Mouse (Mus musculus): ENCODE measurements around the gene Ing4.
A peak's percentile ranks its signal among the peaks of the same experiment; 100 is the strongest.
"Not testable (repeated sequence)": the region's sequence is repeated elsewhere in the genome, so short reads cannot be mapped to it uniquely, and the experiment has no call there.

Gene Ing4

DNA sequence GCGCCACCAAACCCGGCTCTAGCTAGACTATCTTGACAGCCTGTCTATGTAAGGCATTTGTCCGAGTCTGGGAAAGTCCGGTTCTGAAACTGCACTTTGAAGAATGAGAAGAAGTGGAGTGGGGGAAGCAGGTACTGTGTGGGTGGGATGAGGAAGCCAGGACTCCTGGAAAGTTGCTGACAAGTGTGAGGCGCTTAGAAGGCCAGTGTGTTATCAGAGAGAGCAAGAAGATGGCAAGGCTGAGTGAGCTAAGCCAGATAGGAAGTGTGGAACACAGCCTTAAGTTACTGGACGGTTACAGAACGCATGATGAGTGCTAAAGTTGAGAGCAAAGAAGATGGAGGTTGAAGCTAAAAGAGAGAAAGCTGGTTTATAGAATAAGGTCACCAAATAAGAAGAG, 2.5 kb downstream of the Ing4 start:
- DNase-seq, result no peak

DNA sequence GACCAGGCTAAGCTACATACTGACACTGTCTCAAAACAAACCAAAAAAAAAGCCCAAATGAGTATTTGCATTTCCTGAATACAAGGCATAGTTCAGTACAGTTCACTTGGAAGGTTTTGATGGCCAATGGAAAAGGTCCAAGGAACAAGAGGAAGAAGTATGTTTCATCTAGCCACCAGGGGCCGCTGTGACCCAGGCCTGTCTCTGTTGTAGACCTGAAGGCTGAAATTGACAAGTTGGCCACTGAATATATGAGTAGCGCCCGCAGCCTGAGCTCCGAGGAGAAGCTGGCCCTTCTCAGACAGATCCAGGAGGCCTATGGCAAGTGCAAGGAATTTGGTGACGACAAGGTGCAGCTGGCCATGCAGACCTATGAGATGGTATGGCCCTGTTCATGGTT, 7.1 kb downstream of the Ing4 start:
- peak; percentile 77 for DNase-seq

DNA sequence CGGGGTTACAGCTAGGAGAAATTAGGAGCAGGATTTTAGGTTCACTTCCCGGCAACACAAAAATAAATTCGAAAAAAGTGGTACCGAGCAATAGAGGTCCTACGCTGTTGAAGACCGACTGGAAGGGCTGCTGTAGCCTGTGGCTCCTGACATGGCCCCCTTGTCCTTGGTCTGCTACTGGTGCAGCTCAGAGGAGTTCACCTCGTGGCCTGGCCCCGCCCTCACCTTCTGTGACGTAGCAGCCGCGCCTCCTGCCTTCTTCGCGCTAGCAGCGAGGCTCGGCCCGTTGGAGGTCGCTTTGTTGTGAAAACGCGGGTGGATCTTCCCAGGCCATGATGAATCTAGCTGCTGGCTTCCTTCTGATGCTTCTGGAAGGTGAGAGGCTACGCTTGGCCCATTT, 10.1 kb downstream of the Ing4 start, which contains the start of gene Acrbp:
Gene Acrbp, plus strand, starts transcription at position 12 of the 400 bp plus-strand sequence.
- no peak for DNase-seq

DNA sequence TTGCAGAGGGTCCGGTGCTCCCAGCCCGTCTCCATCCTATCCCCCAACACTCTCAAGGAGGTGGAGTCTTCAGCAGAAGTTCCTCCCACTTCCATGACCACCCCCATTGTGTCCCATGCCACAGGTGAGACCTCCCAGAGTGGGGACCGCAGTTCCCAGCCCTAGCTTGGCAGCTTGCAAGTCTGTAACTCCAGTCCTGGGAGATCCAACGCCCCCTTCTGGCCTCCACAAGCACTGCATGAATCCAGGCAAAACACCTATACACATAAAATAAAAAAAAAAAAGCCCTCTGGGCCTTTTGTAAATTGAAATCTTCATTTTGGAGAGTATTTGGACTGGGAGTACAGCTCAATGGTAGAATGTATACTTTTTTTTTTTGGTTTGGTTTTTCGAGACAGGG, 11.7 kb downstream of the Ing4 start:
- no peak for DNase-seq

DNA sequence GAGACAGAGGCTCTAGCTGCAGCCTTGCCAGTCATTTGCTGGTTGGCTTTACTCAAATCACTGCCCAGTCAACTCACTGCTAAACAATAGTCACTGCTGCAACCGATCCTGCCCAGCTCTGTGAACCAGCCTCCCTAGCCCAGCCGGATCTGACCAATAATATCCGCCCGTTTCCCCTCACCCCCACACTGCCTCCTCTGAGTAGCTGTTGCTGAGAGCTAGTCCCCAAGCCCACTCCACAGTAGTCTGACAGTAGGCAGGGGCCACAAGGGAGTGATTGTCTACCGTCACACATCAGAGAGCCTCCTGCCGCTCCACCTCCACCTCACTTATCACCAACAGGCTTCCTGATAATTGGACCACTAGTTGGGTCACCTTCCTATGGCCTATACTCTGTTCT, 21.9 kb downstream of the Ing4 start:
- DNase-seq, result no peak

DNA sequence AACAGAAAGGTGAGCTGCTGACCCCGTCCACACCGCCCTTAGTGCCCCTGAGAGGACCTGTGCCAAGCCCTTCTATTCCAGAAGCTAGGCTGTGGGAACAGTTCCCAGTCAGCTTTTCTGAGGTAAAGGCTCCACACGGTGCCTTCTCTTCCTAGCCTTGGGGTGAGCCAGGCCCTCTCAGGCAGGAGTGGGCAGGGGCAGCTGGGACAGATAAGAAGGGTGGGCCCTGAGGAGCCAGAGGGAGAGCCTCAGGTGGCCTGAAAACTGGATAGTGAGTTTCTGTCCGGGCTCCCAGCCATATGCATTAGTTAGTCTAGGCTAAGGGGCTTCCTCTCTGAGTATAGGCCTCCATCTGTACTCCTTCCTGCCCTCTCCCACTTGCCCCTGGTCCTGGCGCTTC, 23.0 kb downstream of the Ing4 start:
- no peak for DNase-seq

DNA sequence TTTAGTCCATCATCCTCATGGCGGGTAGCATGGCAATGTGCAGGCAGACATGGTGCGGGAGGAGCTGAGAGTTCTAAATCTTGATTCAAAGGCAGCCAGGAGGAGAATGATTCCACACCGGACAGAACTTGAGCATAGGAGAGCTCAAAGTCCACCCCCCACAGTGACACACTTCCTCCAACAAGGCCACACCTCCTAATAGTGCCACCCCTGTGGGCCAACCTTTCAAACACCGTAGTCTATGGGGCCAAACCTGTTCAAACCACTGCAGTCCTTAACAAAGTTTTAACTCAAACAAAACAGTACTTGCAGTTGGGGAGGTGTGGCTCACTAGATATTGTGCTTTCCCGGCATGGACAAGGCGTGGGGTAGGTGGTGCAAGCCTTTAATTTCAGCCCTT, 24.3 kb downstream of the Ing4 start:
- no peak for DNase-seq

DNA sequence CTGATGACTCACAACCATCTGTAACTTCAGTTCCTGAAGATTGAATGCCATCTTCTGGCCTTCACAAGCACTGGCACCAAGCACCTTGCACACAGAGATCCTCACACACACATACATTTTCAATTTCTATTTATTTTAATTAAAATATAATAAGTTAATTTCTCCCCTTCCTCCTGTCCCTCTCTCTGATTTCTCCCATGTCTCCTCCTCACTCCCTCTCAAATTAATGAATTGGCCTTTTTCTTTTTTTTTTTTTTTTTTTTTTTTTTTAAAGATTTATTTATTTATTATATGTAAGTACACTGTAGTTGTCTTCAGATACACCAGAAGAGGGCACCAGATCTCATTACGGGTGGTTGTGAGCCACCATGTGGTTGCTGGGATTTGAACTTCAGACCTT, 25.7 kb downstream of the Ing4 start:
- DNase-seq, result not testable (repeated sequence)

DNA sequence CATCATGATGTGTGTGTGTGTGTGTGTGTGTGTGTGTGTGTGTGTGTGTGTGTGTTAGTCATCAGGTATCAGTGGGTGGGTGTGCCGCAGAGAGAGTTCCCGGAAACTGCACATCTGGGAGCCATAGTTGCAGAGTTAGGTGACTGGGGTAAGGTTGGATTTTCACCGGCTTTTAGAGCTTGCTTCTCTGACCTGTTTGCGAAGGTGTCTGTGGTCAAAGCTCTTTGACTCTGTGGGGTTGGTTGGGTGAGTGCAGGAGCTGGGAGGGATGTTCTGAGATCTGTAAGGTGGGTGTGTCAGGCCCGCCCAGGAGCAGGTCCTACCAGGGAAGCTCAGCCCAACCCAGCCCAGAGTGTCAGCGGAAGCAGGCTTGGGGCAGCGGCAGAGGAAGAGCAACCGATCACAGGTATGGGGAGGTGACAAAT, 28.0 kb downstream of the Ing4 start, which contains the start of gene Lpar5:
Gene Lpar5, plus strand, starts transcription at position 350 of the 425 bp plus-strand sequence.
- DNase-seq, result no peak

DNA sequence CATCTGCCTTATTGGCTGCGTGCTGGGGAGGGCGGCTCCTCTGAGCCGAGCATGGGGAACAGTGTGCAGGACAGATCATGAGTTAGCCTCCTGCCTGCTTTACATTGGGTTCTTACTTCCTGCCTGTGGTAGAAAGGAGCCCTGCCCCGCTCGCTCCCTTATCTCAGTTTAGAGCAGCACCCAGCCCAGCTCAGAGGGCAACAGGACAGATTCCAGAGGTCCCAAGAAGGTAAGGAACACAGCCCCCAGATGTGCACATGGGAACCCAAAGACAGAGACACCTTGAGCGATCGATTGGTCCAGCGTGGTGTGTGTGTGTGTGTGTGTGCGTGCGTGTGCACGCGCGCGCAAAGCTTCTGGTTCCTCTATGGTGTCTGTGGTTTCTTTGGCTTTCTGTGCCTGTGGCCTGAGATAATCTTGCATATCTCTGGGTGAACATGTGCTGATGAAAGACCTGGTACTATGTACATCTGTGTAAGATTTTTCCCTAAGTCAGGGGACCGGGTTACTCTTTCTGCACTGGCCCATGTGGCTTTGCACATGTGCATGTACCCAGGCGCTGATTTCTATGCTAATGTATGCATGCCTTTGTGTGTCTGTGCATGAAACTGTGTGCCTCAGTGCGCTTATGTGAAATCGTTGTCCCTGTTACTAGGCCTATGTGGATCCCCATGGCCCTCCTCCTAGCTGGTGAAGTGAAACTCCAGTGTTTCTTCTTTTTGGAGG, 31.8 kb downstream of the Ing4 start:
- no peak for DNase-seq

DNA sequence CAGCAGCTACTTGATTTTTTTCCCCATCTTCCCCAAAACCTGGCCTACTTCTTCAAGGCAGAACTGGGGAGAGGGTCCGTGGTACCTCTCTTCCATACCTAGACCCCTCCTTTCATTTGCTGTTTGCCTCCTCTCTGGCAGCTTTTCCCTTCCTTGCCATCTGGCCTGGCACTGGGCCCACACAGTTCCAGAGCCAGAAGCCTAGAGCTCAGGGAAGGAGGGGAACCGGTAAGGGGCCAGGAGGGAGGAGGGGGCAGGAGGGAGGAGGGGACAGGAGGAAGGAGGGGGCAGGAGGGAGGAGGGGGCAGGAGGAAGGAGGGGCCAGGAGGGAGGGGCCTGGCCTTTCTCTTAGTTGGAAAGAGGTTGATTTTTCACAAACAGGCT, 32.3 kb downstream of the Ing4 start:
- peak; percentile 53 for DNase-seq

DNA sequence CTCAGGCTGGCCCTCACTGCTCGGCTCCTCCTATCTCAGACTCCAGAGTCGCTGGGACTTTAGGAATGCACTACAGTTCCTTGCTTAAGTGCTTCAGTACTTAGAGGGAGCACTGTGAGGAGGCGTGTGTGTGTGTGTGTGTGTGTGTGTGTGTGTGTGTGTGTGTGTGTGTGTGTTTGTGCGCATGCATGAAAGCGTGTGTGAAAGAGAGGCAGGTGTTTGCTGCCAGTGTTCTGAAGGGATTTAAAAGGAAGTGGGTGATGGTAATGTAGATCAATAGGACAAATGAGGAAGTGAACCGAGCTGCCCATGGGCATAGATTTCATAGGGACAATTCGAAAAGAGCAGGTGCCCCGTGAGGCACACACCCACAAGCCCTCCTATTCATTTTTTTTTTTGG, 34.3 kb downstream of the Ing4 start:
- no peak for DNase-seq

DNA sequence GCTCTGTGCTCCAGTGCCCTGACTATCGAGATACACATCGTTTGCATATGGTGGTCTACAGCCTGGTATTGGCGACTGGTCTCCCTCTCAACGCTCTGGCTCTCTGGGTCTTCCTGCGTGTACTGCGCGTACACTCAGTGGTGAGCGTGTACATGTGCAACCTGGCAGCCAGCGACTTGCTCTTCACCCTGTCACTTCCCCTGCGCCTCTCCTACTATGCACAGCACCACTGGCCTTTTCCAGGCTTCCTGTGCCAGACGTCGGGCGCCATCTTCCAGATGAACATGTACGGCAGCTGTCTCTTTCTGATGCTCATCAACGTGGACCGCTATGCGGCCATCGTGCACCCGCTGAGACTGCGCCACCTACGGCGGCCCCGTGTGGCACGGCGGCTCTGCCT, 41.8 kb downstream of the Ing4 start:
- no peak for DNase-seq

DNA sequence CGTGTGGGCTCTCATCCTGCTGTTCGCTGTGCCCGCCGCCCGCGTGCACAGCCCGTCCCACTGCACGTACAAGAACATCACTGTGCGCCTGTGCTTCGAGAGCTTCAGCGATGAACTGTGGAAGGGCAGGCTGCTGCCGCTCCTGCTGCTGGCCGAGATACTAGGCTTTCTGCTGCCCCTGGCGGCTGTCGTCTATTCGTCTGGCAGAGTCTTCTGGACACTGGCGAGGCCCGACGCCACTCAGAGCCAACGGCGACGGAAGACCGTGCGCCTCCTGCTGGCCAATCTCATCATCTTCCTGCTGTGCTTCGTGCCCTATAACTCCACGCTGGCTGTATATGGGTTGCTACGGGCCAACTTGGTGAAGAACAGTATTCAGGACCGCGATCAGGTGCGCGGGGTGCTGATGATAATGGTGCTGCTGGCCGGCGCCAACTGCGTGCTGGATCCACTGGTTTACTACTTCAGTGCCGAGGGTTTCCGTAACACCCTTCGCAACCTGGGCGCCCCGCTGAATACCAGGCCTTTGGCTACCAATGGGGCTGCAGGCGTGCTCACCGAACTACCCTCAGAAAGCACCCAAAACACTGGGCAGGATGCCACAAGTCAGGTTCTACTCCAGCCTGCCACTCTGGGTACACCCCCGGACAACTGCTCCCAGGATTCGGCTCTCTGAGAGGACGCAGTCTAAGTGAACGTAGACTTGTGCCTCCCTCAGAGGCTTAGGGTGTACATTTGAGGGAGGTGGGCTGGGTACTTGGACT, 42.4 kb downstream of the Ing4 start:
- peak; percentile 83 for DNase-seq

DNA sequence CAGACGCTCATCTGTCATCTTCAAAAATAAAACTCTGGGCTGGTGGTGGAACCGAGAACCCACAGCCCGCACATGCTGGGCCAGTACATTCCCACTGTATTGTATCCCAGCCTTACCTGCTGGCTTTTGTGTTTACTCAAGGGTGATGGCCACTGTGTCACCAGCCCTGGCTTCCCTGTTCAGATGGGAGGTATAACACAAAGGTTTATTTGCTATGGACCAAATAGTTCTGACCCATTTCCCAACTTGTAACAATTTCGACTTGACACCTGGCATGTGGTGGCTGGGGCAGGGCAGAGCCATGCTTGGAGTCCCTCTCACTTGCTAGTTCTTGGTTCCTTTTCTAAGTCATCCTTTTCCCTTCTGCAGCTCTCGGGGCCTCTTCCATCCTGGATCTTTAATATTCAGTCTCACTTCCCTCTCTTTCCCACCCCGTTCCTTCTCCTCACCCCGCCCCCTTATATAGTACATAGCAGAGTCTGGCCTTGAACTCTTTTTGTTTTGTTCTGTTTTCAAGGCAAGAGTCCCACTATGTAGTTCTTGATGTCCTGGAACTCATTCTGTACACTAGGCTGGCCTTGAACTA, 43.3 kb downstream of the Ing4 start:
- DNase-seq, result no peak

DNA sequence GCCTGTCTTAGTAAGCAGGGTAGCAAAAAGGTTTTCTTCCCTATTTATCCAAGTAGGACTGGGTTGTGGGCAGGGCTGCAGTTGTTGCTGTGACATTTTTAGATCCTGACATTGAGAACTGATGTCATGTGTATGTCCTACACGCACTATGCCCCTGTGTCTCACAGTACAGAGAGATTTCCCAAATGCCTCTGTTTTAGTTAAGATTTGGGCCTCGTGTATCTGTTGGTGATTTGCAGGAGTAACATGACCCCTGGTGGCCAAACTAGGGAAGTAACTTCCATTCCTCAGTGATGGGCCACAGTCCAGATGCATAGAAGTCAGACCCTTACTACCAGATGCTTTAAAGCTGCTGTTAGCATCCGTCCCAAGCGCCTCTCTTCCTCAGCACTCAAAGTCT, 44.9 kb downstream of the Ing4 start:
- peak; percentile 70 for DNase-seq

DNA sequence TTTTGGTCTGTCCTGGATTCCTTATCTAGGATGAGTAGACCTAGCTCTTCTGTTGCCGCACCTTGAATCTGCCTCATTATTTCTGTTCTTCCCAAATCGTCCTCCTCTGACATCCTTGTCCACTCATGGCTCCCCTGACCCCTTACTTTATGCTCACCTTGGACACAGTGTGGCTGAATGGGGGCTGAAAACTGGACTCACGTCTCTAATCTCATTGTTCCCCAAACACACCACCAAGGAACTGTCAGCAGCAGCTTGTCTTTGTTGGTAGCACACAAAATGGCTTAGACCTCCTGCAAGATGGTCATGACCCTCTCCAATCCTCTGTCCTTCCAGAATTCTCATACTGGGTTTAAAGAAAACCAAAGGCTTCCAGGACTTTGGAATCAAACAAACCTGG, 48.4 kb downstream of the Ing4 start:
- no peak for DNase-seq

DNA sequence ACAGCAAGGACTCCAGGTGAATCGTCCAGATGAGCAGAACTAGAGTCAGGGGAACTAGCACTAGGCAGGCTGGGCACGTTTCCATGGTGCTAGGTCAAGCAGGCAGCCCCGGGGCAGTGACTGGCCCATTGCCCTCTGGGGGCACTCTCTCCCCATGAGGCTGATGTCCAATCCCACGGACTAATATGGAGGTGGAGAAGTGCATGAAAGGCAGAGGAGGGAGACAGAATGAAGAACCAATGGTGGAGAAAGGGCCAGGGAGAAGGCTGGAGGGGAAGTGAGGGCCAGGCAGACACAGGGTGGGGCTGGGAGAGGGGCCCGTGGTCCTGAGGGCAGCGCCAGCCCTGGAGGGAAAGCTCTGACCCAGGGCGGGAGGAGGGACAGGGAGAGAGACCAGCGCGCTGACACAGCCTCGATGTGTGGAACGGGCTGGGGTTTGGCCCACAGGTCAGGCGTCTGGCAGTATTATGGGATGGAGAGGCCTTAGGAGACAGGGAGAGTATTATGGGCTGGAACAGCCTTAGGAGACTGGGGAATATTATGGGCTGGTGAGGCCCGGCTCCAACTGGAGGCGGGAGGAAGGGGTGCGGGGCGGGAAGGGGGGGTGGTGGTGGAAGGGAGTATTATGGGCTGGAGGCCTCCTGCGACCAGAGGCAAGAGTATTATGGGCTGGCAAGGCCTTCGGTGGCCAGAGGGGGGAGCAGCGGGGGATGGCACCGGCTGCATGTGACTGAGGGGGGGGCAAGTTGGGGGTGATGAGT, 49.2 kb downstream of the Ing4 start:
- DNase-seq, result peak; percentile 81

DNA sequence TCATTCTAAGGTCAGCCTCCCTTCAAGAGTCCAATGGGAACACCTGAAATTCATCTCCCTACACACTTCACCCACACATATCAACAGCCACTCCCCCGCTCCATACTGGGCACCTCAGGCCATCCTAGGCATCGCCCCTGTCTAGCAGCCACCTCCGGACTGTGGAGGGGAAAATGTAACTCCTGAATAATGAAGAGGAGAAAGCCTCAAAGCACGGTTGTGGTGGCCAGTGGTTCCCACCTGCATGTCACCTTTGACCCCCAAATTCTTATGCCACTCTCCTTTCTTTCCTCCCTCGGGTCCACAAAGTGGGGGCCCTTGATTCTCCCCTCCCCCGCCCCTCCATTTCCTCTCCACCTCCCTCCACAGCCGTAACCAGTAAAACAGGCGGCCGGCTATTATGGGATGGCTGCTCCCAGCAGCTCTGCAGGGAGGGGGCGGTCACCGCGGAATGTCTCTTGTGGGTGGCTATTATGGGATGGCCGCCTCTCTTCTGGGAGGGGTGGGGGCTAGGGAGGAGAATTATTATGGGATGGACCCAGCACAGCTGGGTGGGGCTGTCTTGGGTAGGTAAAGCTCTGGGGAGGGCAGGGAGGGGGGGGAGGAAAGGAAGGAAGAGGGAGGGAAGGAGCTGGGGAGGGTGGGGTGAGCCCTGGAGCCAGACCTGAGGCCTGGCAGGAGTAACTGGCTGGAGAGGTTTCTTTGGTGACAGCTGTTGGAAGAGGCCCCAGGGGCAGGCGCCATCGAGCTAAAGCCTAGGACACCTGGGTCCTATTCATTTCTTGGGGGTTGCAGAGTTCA, 50.2 kb downstream of the Ing4 start:
- peak; percentile 89 for DNase-seq

DNA sequence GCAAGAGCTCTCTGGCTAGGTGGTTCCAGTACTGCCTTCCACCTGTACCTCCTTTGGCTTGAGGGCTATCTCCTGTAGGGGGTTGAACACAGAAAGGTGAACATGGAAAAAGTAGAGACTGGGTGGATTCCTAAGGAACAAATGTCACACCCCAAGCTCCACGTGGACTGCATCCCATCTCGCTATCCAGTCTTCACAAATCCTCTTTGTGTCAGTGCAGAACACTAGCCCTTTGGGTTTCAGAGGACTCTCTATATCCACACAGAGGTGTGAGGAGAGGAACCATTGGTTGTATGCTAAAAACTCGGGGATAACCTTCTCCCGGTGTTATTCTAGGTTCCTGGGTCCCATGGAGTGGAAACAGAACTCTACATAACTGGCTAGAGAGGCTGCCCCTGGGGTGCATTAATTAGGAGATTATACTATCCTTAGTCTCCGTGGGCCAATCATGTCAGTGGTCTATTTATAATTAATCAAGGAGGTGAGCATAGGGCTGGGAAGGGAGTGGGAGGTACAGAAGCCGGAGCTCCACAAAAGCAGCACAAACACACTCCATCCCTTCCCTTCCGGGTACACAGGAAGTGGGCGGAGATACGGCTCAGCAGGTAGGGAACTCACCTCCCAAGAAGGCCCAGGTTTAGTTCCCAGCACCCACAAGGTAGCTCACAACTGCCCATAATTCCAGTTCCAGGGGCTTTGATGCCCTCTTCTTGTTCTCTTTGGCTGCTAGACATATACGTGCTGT, 51.0 kb downstream of the Ing4 start:
- DNase-seq, result no peak

DNA sequence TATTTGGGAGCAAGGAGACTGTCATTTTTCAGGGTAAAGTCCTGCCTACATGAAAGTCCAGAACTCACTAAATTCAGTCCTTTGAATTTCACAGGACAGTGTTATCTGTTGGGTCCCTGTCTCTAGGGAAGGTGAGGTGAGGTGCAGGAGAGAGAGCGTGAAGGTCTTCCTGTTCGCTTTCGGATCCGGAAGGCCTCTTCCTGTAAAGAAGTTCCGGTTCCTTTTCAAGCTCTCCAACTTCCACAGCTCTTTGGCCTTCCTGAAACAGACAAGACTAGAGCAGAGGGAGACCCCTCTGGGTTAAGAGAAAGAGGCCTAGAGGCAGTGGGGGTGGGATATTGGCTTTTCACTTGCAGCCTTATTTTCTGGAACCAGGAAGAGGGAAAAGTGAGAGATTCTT, 52.8 kb downstream of the Ing4 start:
- no peak for DNase-seq

DNA sequence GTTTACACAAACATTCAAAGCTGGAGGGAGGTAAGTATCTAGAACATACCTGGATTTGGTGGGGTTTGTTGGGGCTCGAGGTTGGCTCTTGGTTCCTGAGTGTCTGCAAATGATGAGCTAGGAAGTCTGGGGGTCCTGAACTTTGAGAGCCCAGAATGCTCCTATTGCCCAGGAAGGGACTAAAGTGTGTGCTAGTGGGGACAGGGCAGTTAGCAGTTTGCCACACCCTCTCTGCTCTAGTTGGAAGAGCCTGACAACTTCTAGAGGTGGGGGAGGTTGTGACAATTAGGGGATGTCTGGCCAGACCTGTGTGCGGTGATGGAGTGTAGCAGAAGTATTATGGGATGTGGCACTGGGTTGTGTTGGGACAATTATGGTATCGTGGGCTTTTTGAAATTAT, 55.3 kb downstream of the Ing4 start:
- DNase-seq, result no peak

Data from right cerebral cortex, adult 18-20 months (tissue).